Mouse (Mus musculus) hindbrain, embryonic 11.5 days (tissue): ENCODE measurements around the gene Erbb2. TPM values are rescaled to one million over a fixed set of nuclear protein-coding genes. Genes with fewer than 3 reads are reported as not detected.

Source experiments
- ATAC-seq: fragments of 200-750 bp; cut with Nextera tagmentation; 2 replicates; pipeline ENCODE4 v1.8.0; 2017; ENCODE audit warnings: mild to moderate bottlenecking, moderate TSS enrichment, moderate library complexity; ENCODE audit not compliant: low FRiP score
- DNase-seq: peaks from one replicate; pipeline ENCODE4 v3.0.0-alpha.2; 2015; ENCODE audit warnings: low spot score
- H3K27ac ChIP-seq: fragments of 300-500 bp; sonication (generic); 2 replicates; pipeline ENCODE4 v1.5.1; 2014; ENCODE audit warnings: mild to moderate bottlenecking, low read depth, low read length
- H3K27me3 ChIP-seq: fragments of 300-500 bp; sonication (generic); 2 replicates; pipeline ENCODE4 v1.6.1; 2014; ENCODE audit warnings: mild to moderate bottlenecking, low read length, moderate library complexity, mixed read lengths; ENCODE audit not compliant: control insufficient read depth, insufficient read depth
- H3K36me3 ChIP-seq: fragments of 300-500 bp; sonication (generic); 2 replicates; pipeline ENCODE4 v1.6.1; 2014; ENCODE audit warnings: mild to moderate bottlenecking, low read length, moderate library complexity, mixed read lengths; ENCODE audit not compliant: control insufficient read depth, insufficient read depth
- H3K4me1 ChIP-seq: fragments of 300-500 bp; sonication (generic); replicated peaks from 2 replicates; pipeline ENCODE4 v1.6.1; 2014; ENCODE audit warnings: low read length, mixed read lengths; ENCODE audit not compliant: control insufficient read depth, insufficient read depth
- H3K4me2 ChIP-seq: fragments of 300-500 bp; sonication (generic); replicated peaks from 2 replicates; pipeline ENCODE4 v1.6.1; 2014; ENCODE audit warnings: mild to moderate bottlenecking, low read depth, low read length
- H3K4me3 ChIP-seq: fragments of 300-500 bp; sonication (generic); 2 replicates; pipeline ENCODE4 v1.5.1; 2014; ENCODE audit warnings: low read depth, low read length
- H3K9ac ChIP-seq: fragments of 300-500 bp; sonication (generic); 2 replicates; pipeline ENCODE4 v1.6.1; 2014; ENCODE audit warnings: low read depth, low read length
- H3K9me3 ChIP-seq: fragments of 300-500 bp; sonication (generic); 2 replicates; pipeline ENCODE4 v1.6.1; 2016; ENCODE audit warnings: low read length; ENCODE audit not compliant: control insufficient read depth
- WGBS: fragments of 180-500 bp; shearing (Covaris S2); extraction: QIAGEN DNeasy Blood & Tissue Kit; methylation state at CpG from one replicate; pipeline ENCODE4 v1.1.7; 2014; 5-methylcytosine and 5-hydroxymethylcytosine counted together
- polyA plus RNA-seq: library from polyadenylated mRNA; unstranded; fragments of >200 nt; fragmentation: Nextera tagmentation; extraction: Ambion mirVana; gene quantifications from 2 replicates; pipeline ENCODE4 v1.2.1, GENCODE M21; 2014

Gene Erbb2
- polyA plus RNA-seq, 1 experiment from 2014 or later, result 15.5 TPM

DNA sequence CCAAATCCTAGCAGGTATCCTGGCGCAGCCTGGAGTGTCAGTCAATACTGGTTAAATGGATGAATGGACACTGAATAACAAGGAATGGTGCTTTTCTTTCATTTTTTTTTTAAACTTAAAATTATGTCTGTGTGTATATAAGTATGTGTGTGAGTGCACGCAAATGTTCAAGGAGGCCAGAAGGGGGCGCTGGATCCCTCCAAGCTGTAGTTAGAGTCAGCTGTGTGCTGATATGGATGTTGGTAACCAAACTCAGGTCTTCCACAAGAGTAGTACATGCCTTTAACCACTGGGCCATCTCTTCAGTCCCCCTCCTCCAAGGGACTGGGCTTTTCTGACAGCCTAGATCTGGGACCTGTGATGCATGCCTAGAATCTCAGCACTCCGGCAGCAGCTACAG is 43.2 kb downstream of the Erbb2 start:
- H3K9me3 ChIP-seq, result no peaks in the 10 kb centered on the region
- DNase-seq (no peak), ATAC-seq (no peak)
- H3K4me2 ChIP-seq, result no peak overlapping the region
- no peaks in the 10 kb centered on the region for H3K4me1 ChIP-seq
- peaks cover 24% of the 10 kb centered on the region for H3K27me3 ChIP-seq
- H3K27ac ChIP-seq, result no peak overlapping the region
- 84% methylated on average over 4 of the region's 4 CpGs for WGBS
- H3K4me3 ChIP-seq, result no peak overlapping the region
- H3K9ac ChIP-seq, result no peak overlapping the region
- no peaks in the 10 kb centered on the region for H3K36me3 ChIP-seq

DNA sequence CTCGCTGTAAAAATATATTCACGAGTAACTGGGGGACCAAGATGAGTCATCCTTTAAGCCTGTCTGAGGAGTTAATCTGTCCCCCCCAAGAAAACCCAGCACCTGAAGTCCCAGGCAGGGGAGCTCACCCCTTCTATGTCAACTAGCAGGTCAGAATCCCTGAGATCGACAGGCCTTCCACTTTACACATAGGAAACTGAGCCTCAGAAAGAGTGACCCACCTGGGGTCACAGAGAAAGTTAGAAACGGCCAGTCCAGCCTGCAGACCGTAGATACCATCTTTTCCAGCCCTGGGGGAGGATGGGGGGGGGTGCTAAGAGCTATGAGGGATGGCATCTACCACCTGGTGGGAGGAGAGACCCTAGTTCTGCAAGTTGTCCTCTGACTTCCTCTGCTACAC is 44.3 kb downstream of the Erbb2 start:
- Histone ChIP-seq H3K36me3 (no peaks in the 10 kb centered on the region), H3K27me3 (peaks cover 24% of the 10 kb centered on the region)

DNA sequence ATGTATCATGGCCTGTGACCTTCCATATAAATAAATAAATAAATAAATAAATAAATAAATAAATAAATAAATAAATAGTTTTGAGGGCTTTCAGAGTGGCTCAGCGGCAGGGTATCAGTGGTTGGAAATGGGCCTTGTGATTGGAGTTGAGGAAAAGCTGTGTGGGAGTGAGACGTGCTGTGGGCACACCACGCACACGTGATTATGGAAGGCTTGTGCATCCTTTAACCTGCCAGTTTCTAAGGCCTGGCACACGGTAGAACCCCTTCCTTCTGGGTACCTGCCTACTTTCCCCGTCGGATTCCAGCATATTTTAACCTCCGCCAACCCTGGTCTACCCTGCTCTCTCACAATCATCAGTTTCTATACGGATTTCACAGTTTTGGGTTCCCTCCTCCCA is 44.7 kb downstream of the Erbb2 start:
- no peaks in the 10 kb centered on the region for H3K36me3 ChIP-seq
- H3K4me1 ChIP-seq, result no peaks in the 10 kb centered on the region
- peak overlapping the region; percentile 89 for H3K4me2 ChIP-seq
- H3K9ac ChIP-seq, result peak overlapping the region; percentile 49
- H3K27me3 ChIP-seq, result peaks cover 24% of the 10 kb centered on the region
- no peaks in the 10 kb centered on the region for H3K9me3 ChIP-seq
- H3K4me3 ChIP-seq, result peak overlapping the region; percentile 51
- no peak overlapping the region for H3K27ac ChIP-seq
- no peak for DNase-seq
- WGBS, result 25% methylated on average over 9 of the region's 9 CpGs
- ATAC-seq, result peak; percentile 23

More for the DNA sequence above, 44.3 kb downstream of the Erbb2 start:
- DNase-seq, result no peak
- Histone ChIP-seq H3K4me3 (no peak overlapping the region), H3K9me3 (no peaks in the 10 kb centered on the region), H3K4me2 (no peak overlapping the region), H3K27ac (no peak overlapping the region), H3K9ac (no peak overlapping the region), H3K4me1 (no peaks in the 10 kb centered on the region)
- ATAC-seq, result no peak
- 76% methylated on average over 5 of the region's 5 CpGs for WGBS

DNA sequence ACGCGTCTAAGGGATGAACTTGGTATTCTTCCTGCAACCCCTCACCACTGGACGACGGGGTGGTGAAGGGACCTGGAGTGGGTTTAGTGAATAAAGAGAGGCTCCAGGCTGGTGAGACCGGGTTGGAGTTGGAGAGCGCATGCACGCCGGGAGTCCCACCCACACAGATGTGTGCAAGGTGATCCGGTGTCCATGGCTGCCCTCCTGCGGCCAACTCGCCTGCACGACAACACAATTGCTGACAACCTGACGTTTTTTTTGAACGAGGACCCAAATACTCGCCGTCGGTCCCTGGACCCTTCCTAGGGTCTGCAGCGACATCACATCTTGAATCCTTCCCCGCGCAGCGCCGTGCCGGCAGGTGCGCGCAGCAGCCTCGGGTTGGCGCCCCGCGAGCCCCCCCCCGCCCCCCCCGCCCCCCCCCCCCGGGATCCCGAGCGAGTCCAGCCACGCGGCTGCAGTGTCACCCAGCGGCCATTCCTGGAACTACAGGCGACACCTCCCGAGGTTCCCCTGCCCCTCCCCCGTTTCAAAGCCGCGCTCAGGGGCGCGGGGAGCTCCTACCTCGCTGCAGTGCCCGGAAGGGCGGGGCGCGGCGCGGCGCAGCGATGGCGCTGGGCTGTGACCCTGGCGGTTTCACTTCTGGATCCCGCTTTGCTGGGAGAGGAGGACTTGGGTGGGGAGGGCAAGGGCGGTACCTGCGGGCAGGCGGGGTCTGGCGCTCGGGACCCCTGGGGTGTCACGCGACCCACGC is 45.3 kb downstream of the Erbb2 start:
- peaks cover 24% of the 10 kb centered on the region for H3K27me3 ChIP-seq
- no peaks in the 10 kb centered on the region for H3K9me3 ChIP-seq
- H3K36me3 ChIP-seq, result no peaks in the 10 kb centered on the region
- WGBS, result under 1% methylated on average over 30 of the region's 64 CpGs
- ATAC-seq, result peak; percentile 82
- H3K4me1 ChIP-seq, result no peaks in the 10 kb centered on the region
- H3K27ac ChIP-seq, result no peak overlapping the region
- DNase-seq, result peak; percentile 91
- H3K4me3 ChIP-seq, result peak overlapping the region; percentile 51
- peak overlapping the region; percentile 89 for H3K4me2 ChIP-seq
- peak overlapping the region; percentile 56 for H3K9ac ChIP-seq

DNA sequence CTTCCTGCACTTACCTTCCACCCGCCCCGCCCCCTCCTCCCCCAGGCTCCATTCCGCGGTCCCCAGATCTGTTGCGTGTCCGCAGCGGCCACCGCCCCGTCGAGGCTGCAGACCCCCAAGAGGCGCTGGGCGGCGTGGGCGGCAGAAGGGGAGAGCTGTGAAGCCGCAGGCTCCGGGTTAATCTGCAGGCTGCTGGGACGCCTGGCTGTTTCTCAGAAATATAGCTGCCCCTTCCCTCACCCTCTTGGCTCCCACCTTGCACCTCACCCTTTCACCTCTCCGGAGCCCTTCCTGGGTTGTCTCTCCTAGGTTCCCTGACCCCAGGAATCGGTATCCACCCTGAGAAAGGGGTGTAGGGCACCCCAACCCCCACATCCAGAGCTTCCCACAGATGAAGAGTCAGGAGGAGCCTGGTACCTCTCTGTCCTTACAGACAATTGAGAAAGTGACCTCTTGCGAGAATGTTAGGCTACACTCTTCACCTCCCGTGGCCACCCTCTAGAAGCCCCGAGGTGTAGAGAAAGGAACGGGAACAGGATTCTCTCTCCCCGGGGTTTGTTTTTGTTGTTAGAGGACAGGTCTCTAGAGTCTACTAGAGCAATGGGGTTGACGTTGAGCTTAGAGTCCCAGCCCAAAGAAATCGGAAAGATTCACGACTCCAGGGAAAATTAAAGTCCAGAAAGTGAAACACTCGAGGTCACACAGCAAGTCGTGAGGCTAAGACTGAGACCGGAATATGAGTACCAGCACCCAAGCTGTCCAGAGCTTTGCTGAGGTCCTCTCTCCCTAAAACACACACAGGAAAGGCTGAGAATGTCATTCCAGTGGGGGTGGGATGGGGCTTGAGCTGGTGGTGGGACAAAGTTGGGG is 46.1 kb downstream of the Erbb2 start:
- peak overlapping the region; percentile 89 for H3K4me2 ChIP-seq
- DNase-seq (peak; percentile 47), ATAC-seq (peak; percentile 17; the same call in 1 of the 2 replicates)
- H3K9ac ChIP-seq, result peak overlapping the region; percentile 56
- H3K27me3 ChIP-seq, result peaks cover 24% of the 10 kb centered on the region
- WGBS, result 3% methylated on average over 26 of the region's 30 CpGs
- peak overlapping the region; percentile 51 for H3K4me3 ChIP-seq
- no peaks in the 10 kb centered on the region for H3K4me1 ChIP-seq
- H3K9me3 ChIP-seq, result no peaks in the 10 kb centered on the region
- no peak overlapping the region for H3K27ac ChIP-seq
- no peaks in the 10 kb centered on the region for H3K36me3 ChIP-seq

DNA sequence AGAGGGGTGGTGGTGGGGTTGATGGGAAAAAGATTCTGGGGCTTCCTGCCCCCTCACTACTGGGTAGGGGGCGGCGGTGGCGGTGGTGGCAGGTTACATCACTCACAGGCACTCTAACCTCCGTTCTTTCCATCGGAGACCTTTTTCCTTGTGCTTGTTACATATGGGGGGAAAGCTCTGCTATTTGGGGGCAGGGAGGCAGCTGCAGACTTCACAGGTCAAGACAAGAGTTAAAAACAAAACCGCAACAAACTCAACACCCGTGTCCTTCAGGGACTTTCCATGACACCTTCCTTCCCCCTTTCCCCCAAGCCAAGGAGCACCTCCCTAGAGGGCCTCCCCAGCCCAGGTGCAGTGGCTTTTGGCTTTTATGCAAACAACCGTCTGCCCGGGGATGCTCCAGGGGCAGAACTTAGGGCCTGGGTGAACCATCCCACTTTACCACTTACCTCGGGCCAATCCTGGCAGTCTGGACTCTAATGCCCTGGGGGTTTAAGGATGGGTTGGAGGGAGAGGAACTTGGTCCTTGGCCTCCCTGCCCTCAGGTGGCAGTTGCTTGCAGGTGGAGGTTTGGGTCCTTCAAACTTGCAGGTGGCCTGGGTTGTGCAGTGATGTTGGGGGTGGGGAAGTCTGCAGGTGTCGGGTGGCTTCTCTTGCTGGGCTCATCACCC is 46.9 kb downstream of the Erbb2 start:
- H3K36me3 ChIP-seq, result no peaks in the 10 kb centered on the region
- H3K27me3 ChIP-seq, result peaks cover 24% of the 10 kb centered on the region
- H3K9me3 ChIP-seq, result no peaks in the 10 kb centered on the region
- WGBS, result 21% methylated on average over 11 of the region's 11 CpGs
- H3K4me3 ChIP-seq, result no peak overlapping the region
- no peak for DNase-seq
- no peak for ATAC-seq
- no peaks in the 10 kb centered on the region for H3K4me1 ChIP-seq
- 0 out of 2 replicates have a peak overlapping the region, but pooled peaks have one; percentile 3 for H3K4me2 ChIP-seq
- H3K9ac ChIP-seq, result no peak overlapping the region
- H3K27ac ChIP-seq, result no peak overlapping the region

DNA sequence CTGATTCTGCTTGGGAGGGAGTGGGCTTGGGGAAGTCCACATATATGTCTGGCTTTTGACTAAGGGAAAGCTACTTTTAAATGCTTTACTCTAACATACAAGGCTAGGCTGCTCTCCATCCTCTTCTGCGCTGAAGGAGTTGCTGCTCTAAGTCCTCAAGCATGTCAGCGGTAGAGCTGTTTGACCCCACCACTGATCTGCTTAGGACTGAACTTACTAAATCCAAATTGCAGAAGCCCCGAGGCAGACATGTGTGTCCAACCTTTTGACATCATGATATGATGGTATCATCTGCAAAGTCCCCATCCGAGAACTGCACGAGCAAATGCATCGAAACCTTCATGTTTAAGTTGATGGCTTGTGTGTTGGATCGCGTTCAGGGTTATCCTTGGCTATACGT is 47.6 kb downstream of the Erbb2 start:
- Histone ChIP-seq H3K27me3 (peaks cover 24% of the 10 kb centered on the region), H3K27ac (no peak overlapping the region), H3K4me2 (no peak overlapping the region), H3K4me3 (no peak overlapping the region), H3K4me1 (no peaks in the 10 kb centered on the region), H3K9ac (no peak overlapping the region), H3K36me3 (no peaks in the 10 kb centered on the region), H3K9me3 (no peaks in the 10 kb centered on the region)
- ATAC-seq (no peak), DNase-seq (no peak)
- WGBS, result 83% methylated on average over 9 of the region's 9 CpGs

DNA sequence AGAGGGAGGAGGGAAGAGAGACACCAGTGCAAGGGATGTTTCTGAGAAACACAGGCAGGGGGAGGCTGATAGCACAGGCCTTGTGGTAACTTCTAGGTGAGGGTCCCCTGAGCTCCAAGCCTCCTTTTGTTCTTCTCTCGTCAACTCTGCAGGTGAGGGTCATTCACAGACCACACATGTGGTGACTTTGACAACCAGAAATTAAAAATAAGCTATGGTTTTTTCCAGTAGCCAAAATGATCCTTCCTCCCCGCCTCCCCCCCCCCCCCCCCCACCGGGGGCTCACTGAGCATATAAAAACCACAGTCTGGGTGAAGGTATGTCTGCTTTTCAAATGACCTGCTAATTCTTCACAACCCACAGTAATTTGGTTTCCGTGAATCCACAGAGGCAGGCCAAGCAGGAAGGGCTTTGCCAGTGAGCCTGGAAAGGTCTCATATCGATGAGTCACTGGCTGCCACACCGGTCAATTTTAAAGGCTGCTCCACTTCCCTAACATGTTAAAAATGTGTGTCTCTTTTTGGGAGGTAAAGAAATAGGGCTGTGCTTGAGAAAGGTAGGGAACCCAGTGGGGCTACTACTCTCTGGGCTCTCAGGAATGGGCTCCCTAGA is 48.9 kb downstream of the Erbb2 start:
- H3K9ac ChIP-seq, result no peak overlapping the region
- WGBS, result 50% methylated on average over 6 of the region's 6 CpGs
- no peaks in the 10 kb centered on the region for H3K9me3 ChIP-seq
- no peaks in the 10 kb centered on the region for H3K4me1 ChIP-seq
- no peak overlapping the region for H3K27ac ChIP-seq
- no peak overlapping the region for H3K4me3 ChIP-seq
- no peaks in the 10 kb centered on the region for H3K36me3 ChIP-seq
- H3K4me2 ChIP-seq, result no peak overlapping the region
- DNase-seq (no peak), ATAC-seq (no peak)
- H3K27me3 ChIP-seq, result peaks cover 24% of the 10 kb centered on the region
